Mouse (Mus musculus) layer of hippocampus, adult 9-10 months (tissue): Measurements from ENCODE around the gene Gm4131.

Source experiments
- DNase-seq: peaks from one replicate; pipeline ENCODE4 v3.0.0; 2022; ENCODE audit warnings: low spot score

Gm4131 gene

DNA sequence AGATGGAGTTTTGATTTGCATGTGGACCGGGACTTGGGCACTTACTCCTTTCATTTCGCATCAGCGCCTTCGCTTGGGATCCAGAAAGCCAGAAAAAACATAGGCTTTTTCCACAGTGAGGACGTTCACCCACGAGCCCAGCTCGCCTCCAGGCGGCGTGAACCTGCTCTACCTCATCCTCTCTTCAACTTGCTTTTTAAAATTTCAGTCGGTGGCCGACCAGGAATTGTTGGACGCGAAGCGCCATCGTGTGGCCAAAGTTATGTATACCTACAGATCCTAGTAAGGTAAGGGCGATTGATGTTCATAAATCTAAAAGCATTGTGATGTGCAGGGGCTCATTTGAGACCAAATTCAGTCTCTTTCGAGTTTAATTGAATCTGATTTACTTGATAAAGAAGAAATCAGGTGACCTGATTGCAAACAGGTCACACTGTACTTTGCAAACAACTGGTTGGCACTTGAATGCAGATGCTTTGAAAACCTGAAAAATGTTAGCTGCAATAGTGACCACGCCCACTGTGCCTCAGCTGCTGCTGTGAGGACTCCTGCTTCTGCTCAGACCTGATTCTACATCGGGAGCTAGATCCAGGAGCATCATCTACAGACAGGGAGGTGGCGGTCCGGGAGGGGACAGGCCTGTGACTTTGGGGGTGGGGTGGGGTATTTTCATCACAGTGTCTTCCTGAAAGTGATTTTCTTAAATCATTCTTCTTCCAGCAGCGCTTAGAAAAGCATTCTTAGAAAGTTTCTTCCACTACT lies 109.1 kb downstream of the Gm4131 start:
- DNase-seq = peak; percentile 66

DNA sequence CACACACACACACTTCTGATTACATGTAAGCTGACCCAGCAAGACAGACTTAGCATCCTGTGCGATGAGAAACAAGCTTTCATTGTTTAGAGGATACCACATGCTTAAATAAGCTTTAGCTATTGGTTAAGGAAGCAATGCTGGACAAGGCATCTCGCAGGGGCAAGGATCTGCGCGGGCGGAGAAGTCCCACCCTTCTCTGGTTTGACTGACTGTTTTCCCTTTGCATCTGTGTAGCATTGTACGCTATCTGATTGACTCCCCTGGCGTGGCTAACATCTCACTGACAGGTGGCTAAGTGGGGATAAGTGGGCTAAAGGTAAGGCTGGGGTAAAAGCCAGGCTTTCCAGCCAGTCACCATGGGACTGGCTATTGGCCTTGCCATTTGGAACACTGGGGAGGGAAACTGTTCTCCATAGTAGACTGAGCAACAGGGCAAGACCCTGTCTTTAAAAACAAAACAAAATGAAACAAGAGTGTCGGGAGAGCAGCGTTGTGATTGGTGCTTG lies 110.4 kb downstream of the Gm4131 start, which contains the start of gene Gucy1b2:
TSS of gene Gucy1b2 (minus strand) at position 51 of the 509 bp plus-strand sequence.
- no peak for DNase-seq

DNA sequence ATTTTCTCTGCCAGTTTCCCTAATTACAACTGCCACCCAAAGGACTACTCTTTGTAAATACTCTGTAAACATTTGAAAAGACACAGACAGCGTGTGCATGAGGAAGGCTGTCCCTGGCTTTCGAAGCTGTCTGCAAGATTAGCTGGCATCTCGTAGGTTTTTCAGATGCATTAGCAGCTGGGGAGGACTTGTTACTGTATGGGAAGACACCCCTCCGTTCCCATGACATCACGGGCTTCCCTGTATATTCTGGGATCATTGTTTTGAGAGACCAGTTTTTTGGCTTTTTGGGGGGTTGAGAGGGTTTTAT lies 111.2 kb downstream of the Gm4131 start:
- DNase-seq = no peak

GRCm38 (mm10) chr14:62454760-62455569 lies 111.8 kb downstream of the Gm4131 start:
- no peak for DNase-seq

GRCm38 (mm10) chr14:62454136-62454535 lies 112.6 kb downstream of the Gm4131 start:
- DNase-seq = no peak

GRCm38 (mm10) chr14:62453276-62453675 lies 113.4 kb downstream of the Gm4131 start:
- DNase-seq = no peak

DNA sequence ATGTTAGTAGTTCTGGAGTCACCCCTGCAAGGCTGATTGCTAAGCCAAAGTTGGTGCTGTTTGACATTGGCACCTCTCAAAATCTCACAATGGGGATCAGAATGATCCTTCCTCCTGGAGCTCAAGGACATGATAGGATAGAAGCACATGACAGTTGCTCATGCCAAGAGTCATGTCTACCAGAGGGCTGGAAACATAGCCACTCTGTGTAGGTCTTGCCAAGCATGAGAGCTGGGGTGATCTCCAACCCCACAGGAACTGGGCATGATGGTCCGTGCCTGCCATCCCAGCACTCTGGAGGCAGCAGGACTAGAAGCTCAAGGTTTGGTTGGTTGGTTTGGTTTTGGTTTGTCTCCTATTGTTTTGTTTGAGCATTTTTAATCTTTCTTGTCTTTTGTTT lies 116.0 kb downstream of the Gm4131 start:
- DNase-seq = no peak

DNA sequence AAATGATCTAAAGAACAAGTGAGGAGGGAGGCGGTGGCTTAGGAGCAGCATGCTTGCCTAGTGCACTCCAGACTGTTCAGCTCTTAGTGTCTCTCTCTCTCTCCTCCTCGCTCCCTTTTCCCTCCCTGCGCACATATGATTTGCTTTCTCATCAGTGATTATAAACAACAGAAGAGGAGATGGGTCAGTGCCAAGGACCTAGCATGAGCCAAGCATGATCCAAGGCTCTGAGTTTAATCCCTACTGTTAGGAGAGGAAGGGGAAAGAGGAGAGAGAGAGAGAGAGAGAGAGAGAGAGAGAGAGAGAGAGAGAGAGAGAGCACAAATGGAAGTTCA lies 119.5 kb downstream of the Gm4131 start:
- DNase-seq = no peak

- DNase-seq = no peak
These were observed 120.1 kb downstream of the Gm4131 start for GRCm38 (mm10) chr14:62446385-62447213.

DNA sequence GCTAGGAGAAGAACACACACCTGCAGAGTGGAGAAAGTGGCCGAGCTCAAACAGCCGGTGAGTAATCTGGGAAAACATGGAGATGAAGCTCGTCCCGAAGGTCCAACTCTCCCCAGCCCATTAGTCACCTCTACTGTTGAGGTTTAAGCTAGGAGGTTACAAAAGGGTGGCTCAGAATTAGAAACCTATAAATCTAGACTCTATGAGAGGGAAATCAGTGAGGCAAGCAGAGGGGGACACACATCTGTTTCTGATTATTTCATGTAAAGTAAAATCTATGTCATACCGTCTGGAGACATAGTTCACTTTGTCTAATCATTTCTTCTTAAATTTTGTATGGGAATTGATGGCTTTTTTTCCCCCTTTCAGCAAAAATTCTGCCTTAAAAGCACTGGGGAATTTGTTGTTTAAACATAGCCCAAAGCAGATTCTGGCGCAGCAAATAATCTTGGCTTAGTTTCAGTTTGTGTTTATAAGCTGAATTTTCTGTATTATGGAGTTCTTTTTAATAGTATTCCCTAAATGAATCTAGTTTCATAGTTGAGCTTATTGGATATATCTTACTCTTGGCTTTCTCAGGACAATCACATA lies 122.8 kb downstream of the Gm4131 start:
- DNase-seq = no peak

DNA sequence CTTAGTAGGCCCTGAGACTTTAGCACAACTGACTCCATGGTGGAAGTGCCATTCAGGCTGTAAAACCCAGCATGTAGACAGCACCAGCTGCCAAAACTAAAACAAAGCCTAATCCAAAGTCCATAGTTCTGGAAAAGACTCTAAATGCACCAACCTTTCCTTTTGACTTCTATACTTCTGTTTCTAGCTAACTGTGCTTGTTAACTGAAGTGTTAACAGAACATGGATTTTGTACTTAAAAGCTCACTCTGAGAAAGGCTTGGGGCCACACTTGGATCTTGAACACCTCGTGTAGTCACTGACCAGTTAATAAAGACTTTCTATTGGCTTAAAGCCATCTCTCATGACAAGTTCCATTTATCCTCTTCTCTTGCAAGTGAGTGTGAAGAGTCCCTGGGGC lies 123.8 kb downstream of the Gm4131 start:
- DNase-seq = no peak

DNA sequence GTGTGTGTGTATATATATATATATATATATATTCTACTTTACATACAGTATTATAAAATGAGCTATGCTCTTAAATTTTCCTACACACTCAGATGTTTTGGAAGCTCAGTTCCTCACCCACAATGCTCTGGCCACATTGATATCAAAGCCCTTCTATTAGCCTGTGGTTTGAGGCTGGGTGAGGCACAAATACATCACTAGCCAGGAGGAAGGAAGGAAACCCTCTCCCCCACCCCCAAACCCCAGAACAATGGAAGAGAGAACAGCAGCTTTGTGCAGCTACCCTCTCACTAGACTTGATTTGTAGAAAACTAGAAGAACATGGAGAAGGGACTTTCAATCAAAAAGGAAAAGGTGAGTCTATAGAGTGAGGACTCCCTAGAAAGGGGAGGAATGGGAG lies 126.7 kb downstream of the Gm4131 start:
- no peak for DNase-seq

DNA sequence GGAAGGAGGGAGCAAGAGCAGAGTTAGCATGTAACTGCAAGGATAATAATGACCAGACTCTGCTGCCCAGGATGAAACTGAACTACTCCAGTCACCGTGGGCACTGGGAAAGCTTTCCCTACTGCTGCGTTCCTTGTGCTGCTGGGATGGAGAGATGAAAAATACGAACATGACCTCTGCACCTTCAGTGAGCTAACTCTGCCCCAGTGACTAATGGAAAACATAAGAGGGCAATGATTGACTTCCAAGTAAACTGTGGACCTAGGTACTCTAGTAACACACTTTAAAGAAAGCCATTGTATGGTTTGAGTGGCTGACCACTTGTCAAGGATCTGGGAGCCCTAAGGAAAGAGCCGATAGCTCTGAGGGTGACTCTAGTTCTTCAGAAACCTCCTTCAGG lies 128.5 kb downstream of the Gm4131 start:
- no peak for DNase-seq

DNA sequence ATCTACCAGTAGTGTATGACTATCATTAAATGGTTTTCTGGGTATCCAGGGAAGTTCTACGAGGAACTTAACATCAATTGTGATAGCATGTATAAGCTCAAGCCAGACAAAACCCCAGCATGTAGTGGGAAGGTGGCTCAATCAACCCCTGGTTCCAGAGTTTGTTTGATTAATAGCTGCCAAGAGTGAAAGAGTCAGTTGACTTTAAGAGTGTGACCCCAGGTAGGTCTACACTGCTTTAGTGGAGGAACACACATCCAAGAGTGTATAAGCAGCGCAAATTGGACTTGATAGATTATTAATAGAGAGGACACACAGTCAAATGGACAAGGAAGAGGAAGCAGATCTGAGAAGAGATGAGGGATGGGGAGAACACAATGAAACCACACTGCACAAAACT lies 128.9 kb downstream of the Gm4131 start:
- no peak for DNase-seq

- no peak for DNase-seq
These were observed 141.4 kb downstream of the Gm4131 start for GRCm38 (mm10) chr14:62425277-62425691.

DNA sequence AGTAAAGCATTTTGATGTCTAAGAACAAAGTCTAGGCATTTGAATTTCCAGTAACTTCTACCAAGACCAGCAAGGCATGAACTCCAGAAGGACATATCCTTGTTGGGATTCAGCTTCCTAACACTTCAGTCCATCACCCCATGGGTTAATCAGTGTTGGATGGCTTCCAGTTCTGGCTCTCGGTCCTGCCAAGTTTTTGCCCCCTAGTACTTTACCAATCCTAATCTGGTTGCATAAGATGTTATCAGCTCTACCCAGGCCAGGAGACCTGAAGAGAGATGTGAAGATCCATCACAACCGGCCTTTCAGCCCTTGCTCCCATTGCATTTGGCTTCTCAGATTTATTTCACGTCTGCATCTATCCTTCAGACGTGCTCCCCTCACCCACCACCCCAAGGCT lies 144.5 kb downstream of the Gm4131 start:
- no peak for DNase-seq

GRCm38 (mm10) chr14:62417501-62417900 lies 149.2 kb downstream of the Gm4131 start:
- no peak for DNase-seq

DNA sequence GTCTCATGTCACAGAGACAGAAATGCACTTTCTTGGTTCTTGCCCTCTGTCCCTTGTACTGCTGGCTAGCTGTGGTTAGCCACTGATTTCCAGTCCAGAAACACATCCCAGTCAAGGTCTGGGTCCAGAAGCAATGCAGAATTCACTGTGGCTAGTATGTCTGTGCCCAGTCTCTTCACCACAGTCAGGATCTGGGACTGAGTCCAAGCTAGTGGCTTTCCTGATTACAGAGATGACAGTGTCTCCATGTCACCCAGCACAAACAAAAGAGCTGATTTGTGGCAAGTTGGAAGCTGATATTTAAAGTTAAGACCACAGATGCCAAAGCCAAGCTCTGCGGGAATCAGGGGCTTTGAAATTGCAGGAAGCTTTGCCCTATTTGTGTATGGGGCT lies 150.0 kb downstream of the Gm4131 start:
- DNase-seq = no peak

DNA sequence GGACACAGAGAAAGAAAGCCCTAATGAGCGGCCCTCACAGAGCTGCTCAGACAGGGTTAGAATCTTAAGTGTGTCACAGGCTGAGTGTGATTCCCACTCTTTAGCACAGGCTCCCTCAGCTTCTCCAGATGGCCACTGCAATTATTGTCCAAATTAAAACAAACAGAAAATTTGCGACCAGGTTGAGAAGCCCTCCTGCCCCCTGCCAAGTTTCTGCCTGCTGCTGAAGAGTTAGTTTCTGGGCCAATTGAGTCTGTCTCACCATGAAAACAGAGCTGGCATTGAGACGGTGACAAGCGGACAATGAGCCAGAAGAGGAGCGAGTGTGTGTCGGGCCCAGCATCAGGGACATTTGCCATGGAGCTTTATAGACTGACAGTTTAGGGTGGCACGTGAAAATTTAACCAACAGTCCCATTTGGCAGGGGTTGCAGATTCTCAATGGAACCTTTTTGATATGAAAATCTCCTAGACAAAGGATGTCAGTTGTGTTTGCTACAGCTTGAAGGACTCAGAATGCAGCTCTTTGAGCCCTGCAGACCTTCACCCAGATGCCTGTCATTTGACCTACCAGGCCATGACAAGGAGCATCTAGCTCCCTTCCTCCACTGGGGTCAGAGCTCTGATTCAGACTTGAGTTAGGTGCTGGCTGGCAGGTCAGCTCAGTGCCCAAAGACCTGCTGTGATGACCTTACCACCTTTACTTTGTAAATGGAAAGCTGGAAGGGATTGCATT lies 150.5 kb downstream of the Gm4131 start:
- DNase-seq = no peak
